Mouse (Mus musculus) adrenal gland, postnatal 14 days (tissue): ENCODE results near the gene Trappc4. TPM values are rescaled to one million over a fixed set of nuclear protein-coding genes. Genes with fewer than 3 reads are reported as not detected.
"Not testable (repeated sequence)": the region's sequence is repeated elsewhere in the genome, so short reads cannot be mapped to it uniquely, and the experiment has no call there.

Source experiments
- DNase-seq: peaks from one replicate; pipeline ENCODE4 v3.0.0; 2021; ENCODE audit warnings: mixed read lengths
- long read RNA-seq, 2 experiments: library from polyadenylated mRNA; stranded (forward); transcript quantifications; one replicate each; pipeline ENCODE4 v2.0.0; 2021
- total RNA-seq: library from RNA; stranded (reverse); gene quantifications from 2 replicates; pipeline ENCODE4 v1.2.3, GENCODE M21; 2021

Trappc4 gene
- total RNA-seq: 60.4 and 66.1 TPM in 2 replicates
- long read RNA-seq, experiment 1, transcript Trappc4-201 (5 exons, 1,220 nt): major isoform, 64 of 79 reads
- long read RNA-seq, experiment 1, transcript Trappc4-202 (4 exons, 935 nt): minor isoform, 10 of 79 reads
- long read RNA-seq, experiment 1, partial matches to known transcripts: 0 of 79 reads
- long read RNA-seq, experiment 1, other reads (novel, unspliced or antisense): 4 of 79 reads
- long read RNA-seq, experiment 2, transcript Trappc4-201 (5 exons, 1,220 nt): major isoform, 51 of 69 reads
- long read RNA-seq, experiment 2, transcript Trappc4-202 (4 exons, 935 nt): minor isoform, 16 of 69 reads
- long read RNA-seq, experiment 2, partial matches to known transcripts: 0 of 69 reads
- long read RNA-seq, experiment 2, other reads (novel, unspliced or antisense): 1 of 69 reads

- DNase-seq: peak; percentile 96
Observed at GRCm38 (mm10) chr9:44406906-44407751, at the start of gene Trappc4, which contains the start of gene Rps25. Trappc4 (minus strand) TSS chr9:44407600. Rps25 (plus strand) TSS chr9:44407139.

GRCm38 (mm10) chr9:44454891-44455220, 47.5 kb upstream of the Trappc4 start, which contains the start of gene Upk2:
Upk2 (minus strand) TSS chr9:44454976.
- no peak for DNase-seq

GRCm38 (mm10) chr9:44454132-44454890, 46.9 kb upstream of the Trappc4 start:
- DNase-seq: peak; percentile 90

DNA sequence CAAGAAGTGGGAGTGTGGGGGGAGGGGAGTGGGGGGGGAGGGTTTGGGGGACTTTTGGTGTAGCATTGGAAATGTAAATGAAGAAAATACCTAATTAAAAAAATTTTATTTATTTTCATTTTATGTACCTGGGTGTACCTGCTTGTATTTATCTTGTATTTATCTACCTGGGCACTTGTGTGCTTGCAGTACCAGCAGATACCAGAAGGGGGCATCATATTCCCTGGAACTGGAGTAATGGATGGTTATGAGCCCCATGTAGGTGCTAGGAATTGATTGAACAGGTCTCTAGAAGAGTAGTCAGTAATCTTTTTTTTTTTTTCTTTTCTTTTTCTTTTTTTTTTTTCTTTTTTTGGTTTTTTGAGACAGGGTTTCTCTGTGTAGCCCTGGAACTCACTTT, 43.0 kb upstream of the Trappc4 start:
- no peak for DNase-seq

DNA sequence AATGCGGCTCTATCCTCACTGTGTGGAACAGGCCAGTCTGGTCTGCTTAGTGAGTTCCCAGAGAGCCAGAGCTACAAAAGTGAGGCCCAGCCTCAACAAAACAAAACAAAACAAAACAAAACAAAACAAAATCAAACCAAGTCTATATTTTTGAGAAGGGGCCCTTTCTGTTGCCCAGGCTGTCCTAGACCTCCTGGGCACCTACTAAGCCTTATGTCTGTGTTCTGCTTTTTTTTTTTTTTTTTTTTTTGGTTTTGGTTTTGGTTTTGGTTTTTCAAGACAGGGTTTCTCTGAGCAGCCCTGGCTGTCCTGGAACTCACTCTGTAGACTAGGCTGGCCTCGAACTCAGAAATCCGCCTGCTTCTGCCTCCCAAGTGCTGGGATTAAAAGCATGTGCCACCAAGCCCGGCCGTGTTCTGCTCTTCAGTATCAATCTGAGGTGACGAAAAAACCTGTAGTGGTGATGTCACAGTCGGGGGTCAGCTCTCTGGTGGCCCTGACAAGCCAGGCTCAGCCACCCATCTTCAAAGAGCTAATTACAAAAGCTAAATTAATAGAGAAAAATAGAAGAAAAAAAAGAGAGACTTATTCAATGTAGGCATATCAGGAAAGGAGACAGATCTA, 37.1 kb upstream of the Trappc4 start:
- DNase-seq: not testable (repeated sequence)

GRCm38 (mm10) chr9:44440961-44441360, 33.6 kb upstream of the Trappc4 start, which contains the start of gene Foxr1:
Foxr1 (minus strand) TSS chr9:44441136.
- no peak for DNase-seq

DNA sequence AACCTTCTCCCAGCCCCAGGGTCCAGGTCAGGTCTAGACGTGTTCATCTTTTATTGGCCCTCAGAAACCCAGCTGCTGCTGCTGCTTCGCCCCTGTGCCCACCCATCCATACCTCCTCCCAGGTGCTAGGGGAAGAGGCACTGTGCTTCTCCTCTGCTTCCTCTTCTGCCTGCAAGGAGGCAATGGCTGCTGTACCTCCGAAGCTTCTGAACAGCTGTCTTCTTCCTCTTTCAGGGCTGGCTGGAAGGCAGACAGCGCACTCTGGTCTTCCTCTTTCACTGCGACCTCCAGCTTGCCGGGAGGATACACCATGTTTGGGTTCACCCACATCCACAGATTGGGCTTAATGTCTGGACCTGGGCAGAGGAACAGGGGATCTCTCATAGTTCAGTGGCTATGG, 28.3 kb upstream of the Trappc4 start:
- DNase-seq: no peak

DNA sequence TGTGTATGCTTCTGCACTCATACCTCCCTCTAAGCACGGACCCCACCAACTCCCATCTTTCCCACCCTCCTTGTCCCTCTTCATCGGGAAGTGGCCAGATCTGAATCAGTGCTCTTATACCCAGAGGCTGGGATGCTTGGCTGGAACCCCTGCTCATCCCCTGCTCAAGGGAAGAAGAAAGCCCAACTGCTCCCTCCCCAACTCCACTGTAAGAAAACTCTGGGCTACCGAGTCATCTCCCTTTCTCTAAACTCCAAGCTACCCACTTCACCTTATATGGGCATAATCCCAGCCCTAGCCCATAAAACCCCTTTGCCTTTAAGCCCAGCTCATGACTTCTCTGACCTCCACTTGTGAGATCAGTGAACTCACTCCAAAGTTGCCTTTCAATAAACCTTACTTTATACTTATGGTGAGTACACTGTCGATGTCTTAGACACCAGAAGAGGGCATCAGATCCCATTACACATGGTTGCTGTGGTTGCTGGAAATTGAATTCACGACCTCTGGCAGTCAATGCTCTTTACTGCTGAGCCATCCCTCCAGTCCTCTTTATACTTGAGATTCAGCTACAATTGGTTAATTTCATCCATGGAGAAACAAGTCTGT, 25.3 kb upstream of the Trappc4 start:
- DNase-seq: no peak

DNA sequence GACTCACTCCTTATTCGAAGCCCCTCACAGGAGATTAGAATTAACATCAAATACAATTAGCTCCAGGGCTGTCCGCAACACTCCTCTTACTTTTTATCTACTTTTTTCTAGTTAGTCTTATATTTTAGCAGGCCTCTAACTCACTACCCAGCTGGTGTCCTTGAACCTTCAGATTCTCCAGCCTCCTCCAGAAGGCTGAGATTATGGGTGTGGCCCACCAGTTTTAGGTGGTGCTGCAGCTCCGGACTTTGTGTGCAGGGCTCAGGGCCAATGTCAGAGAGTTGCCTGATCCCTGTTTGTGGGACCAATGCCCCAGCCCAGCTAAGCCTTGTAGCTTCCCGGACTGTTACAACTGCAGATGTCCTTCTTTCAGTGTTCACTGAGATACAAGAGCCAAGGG, 16.2 kb upstream of the Trappc4 start:
- no peak for DNase-seq

DNA sequence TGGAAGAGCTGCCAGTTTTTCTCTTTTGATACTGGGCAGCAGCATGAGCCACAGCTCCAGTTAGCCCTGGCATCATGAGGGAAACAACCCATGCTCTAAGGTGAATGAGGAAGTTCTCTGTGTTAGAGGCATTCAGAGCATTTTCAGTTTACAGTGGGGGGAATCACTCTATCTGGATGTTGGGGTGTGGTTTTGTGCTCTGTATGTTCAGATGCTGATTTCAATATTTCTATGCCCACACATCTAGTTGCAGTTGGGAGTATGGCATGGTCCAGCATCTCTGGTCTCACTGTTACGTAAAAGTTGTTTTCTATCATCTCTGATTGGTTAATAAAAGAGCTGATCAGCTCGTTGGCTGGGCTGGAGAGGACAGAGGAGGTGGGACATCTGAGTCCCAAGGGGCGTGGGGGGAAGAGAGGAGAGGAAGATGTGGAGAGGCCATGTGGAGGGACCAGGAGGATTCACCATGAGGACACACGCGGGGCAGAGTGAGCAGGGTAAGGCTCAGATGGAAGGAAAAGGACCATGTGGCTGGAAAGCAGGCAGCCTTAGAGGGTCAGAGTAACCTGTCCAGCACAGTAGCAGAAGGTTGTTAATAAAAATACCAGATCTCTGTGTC, 13.0 kb upstream of the Trappc4 start:
- no peak for DNase-seq

- DNase-seq: not testable (repeated sequence)
Observed at GRCm38 (mm10) chr9:44419730-44420129, 12.3 kb upstream of the Trappc4 start.

- no peak for DNase-seq
Observed at GRCm38 (mm10) chr9:44418519-44419385, 11.4 kb upstream of the Trappc4 start, which contains the start of gene Ccdc84. Ccdc84 (minus strand) TSS chr9:44418569.

- peak; percentile 98 for DNase-seq
Observed at GRCm38 (mm10) chr9:44417892-44418363, 10.5 kb upstream of the Trappc4 start.

GRCm38 (mm10) chr9:44417156-44417891, 9.9 kb upstream of the Trappc4 start:
- DNase-seq: no peak

- DNase-seq: no peak
Observed at GRCm38 (mm10) chr9:44412781-44413180, 5.4 kb upstream of the Trappc4 start.

DNA sequence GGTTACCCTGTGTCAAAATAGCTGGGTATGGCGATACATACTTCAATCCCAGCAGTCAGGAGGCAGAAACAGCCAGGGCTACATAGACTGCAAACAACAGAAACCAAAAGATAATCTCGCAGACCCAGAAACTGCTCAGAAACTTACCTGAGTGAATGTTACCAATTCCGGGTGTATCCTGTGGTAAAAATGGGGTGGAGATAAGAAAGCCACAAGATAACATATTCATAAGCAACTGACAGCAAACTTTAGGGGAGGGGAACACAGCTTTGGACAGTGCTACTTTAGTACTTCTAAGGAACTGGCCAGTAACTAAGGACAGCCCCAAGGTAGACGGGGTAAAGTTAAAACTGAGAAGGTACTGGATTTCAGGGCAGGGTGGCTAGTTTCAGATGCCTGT, 4.9 kb upstream of the Trappc4 start:
- DNase-seq: no peak

- DNase-seq: no peak
Observed at GRCm38 (mm10) chr9:44411601-44412130, 4.3 kb upstream of the Trappc4 start.

GRCm38 (mm10) chr9:44410647-44411336, 3.4 kb upstream of the Trappc4 start:
- no peak for DNase-seq
